Mouse (Mus musculus) mouse trophoblast stem cell (cell line): ENCODE results near the gene Gnaq.

Source experiments
- in situ Hi-C, 2 experiments: fragments of 300-500 bp; cut with MseI, MboI; formaldehyde crosslinking; loops; 2 replicates in 1 of 2; 3 replicates in 1 of 2; pipeline ENCODE4 v1.15.1; 2025

The Gnaq gene

DNA sequence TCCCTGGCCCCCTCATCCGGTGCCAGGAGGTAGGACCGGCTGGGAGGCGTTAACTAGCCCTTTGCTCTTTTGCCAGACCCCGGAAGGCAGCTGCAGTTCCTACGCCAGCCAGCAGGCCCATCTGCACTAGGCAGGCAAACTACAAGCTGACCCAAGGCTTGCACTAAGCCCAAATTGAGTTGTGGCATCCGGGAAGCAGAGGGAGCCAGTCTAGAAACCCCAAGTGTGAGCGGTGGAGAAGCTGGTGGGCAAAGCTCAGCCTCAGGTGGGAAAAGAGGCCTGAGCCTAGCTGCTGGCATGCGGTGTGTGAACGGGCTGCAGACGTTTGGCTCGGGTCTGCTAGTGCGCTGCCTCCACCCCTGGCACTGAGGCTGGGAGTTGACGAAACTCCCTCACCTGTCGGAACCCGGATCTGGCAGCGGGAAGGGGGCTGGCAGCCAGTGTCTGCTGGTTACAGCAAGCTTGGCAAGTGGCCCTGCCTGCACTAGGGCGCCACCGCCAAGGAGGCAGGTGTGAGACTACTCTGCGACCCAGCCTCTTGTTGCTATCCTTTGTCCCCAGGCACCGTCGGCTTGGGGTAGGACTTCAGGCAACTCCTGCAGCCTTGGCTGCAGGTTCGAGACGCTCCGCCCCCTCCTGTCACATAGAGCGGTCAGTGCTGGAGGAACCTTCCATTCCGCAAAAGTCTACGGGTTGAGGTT is 303.1 kb downstream of the Gnaq start, which contains the start of gene Gna14:
TSS of gene Gna14 (plus strand) at position 232 of the 701 bp plus-strand sequence.
- in situ Hi-C loops, result no loop called here

GRCm38 (mm10) chr19:16436335-16437169 is 303.9 kb downstream of the Gnaq start:
- in situ Hi-C loops, result no loop called here
